Mouse (Mus musculus): ENCODE measurements around the gene Myo18b. TPM values are rescaled to one million over a fixed set of nuclear protein-coding genes. Genes with fewer than 3 reads are reported as not detected.

Gene Myo18b
- total RNA-seq, 2 experiments from 2014 or later, result 437 to 535 TPM

DNA sequence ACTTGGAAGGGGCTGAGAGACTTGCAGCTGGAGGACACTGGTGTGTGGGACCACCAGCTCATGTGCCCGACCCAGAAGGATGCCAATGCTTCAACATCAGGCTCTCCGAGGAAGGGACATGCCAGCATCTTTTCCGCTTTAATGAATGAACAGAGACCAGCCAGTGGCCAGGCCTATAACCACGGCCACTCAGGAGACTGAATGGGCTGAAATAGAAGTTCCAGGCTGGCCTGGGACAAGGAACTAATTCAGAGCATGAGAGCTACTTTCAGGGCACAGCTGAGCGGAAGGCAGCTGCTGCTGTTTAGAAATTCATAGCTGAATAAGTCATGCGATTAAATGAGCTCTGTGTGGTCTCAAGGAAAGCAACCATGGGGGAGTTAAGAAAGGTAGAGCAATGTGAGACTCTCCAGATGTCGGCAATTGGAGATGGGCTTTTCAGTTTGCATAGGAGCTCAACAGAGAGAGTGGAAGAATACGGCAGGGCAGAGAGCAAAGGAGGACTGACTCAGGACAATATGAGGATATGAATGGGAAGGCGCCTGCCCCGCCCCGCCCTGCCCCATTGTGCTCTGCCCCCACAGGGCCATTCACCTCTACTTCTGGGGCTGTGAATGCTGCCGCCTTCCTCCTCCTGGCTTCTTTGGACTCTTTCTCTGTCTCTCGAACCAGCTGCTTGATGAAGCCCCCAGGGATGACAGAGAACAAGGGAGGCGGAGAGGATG, 18.6 kb downstream of the Myo18b start:
- DNase-seq, result no peak

DNA sequence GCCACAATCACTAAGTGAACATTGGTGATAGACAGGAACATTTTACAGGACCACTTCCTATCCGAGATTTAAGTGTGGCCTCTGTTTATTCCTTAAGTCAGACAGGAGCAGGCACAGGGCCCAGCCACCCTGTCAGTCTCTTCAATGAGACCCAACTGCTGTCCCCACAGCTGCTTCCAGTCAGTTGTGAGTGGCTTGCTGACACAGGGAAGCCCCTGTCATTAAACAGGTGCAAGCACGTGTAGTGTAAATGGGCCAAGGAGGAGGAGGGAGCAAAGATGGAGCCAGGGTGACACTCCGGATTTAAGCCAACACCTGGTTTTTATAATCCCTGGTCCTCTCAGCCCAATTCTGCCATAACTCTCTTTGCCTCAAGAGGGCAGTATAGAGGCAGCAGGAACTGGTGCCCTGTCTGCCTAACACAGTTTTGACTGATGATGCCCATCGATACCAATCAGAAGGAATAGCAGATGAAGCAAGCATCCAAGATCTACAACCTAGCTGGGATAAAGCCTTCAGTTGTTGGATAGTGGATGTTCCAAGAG, 19.2 kb downstream of the Myo18b start:
- DNase-seq, result no peak

DNA sequence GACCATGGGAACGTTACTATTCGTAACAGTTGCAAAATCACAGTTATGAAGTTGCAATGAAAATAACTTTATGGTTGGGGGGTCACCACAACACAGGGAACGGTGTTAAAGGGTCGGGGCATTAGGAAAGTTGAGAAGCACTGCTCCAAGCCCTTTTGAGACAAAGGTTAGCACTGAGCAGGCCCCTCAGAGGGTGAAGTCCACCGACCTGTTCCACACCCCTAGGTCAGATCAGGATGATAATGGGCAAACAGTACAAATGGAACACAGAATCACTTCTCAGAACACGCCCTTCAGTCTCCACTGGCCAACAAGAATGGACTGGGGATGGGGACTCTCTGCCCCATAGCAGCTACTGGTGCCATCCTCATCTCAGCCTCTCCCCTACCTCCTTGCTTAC, 23.2 kb downstream of the Myo18b start:
- no peak for DNase-seq

DNA sequence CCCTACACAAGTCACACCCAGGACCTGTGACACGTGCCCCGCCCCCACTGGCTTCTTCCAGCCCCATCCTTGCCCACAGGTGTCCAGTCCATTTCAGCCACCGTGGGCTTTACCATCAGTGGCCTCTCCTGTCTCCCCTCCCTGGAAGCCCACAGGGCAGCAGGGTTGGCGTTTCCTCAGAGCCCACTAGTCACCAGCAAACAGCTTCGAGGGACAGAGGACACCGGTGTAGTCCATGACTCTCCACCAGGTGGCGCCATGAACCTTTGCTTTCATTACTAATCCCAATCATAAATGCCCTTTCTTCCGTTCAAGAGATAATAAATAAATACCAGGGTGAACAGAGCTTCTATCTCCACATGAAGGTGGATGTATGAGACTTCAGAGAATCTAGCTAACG, 25.4 kb downstream of the Myo18b start:
- DNase-seq, result no peak

DNA sequence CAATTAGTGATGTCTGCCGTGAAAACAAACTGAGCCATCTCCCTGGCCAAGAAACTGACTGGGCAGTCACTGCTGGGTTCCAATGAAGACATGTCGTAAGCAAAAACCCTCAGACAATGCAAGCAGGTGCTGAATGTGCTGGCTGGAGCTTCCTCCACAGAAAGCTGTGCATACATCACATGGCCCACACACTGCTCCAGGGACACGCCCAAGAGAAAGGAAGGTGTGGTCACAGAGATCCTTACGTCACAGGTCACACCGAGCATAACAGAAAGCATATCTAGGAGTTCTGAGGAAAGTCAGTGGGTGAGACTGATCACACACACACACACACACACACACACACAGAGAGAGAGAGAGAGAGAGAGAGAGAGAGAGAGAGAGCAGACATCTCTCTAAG, 27.5 kb downstream of the Myo18b start:
- no peak for DNase-seq

DNA sequence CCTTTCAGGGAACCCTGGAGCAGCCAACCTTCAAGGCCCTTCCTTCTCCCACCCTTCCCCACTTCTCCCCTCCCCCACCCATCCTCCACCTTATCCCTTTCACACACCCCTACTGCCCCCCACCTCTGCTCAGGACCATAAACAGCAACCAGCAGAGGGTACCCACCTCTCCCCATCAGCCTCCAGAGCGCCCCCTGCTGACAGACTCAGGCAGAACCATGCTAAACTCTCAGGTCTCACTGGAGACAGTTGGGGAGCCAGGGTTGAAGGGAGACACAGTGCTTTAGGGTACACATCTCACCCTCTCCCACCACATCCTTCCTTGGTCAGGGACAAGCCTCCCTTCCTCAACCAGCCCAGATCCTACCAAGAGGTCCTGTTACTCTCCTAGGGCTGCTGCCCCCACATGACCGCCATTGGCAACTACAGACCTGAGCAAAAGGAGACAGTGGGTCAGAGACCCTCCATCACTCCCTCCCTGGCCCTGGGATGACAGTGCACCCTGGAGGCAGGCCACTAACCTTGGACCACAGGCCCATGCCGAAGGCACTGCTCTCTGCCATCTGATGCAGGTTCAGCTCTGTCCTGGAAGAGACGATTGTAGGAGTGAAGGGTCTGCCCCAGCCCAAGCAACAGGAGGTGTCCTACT, 31.3 kb downstream of the Myo18b start:
- DNase-seq, result no peak

DNA sequence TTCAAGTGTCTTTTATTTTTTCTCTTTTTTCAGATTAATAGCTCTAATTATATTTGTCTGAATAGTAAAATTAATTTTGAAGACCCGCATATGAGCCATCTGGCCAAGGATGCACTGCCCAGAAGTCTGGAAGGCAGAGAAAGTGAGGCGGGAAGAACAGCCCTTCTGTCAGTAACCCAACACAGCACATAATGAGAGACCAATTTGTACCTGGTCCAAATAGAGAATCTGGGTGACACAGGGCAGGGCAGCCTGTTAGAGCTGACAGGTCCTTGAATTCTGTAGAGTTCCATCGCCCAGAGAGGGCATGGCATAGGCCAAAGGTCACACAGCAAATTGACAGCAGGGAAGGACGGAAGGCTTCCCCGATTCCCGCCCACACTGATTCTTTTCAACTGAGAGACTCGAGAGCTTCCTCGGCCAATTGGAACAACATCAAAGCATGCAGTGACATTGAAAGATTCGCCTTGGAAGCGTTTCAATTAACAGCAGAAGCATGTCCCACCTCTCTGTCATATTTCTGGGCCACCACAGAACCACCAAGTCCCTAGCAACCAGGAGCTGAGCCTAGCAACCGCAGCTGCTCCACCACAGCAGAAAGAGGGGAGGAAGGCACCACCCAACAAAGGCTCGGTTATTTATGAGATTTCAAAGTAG, 36.7 kb downstream of the Myo18b start:
- no peak for DNase-seq

DNA sequence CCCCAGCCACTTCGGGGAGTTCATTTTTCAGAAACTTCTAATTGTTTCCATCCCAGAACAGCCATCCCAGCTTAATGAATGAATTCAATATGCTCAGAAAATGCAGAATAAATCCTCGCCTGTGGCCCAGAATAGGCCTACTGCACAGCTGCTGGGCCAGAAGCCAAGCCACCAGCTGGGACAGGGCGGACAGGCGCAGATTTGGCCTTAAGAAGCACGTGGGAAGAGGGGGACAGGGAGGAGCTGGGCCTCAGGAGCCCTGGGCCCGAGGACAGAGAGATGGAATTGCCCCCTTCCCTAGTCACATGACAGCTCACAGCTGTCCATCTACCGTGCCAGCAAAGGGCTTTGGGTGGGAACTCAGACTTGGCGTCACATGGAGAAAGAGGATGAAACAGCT, 43.0 kb downstream of the Myo18b start:
- peak; percentile 85 for DNase-seq

DNA sequence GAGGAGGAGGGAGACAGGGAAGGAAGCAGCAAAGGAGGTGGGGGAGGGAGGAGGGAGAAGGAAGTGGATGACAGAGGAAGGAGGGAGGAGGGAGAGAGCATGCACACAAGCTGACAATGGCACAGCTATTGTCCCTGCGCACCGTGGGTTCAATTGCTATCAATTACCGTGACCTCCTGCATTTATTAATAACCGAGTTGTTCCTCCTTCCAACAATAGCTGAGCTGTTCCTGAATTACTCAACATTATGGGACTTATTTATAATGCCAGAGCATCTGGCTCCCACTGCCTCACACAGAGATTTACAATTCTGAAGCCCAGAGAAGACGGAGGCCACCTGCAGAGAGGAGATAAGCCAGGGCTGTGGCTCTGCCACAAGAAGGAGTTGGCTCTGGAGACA, 44.8 kb downstream of the Myo18b start:
- DNase-seq, result no peak

DNA sequence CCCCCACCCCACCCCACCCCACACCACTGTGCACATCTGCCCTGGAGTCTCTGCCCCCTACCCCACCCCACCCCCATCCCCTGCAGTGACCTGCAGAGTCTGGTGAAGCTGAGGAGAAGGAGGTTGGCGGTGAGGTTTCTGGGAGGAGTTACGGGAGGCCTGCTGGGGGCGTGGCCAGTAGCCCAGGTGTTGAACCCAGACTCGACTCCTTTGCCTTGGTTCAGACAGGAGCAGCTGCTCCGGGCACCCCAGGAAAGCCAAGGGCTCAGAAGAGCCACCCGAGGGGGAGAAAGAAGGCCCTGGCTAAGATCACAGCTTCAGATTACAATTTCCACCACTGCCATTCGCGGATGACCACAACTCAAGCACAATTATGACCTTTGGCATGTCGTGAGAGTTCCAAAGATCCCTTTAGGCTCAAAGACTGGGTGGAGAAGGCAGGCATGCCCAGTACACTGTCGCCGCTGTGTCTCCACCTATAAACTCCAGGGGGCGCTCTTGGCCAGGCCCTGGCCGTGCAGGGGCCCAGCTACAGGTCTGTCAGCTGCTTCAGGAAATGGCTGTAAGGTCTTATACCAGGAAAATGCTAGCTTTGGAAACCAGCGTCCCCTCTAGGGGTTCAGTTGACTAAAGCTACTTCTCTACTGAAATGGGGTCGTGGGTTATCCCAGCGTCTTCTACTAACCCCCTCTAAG, 47.4 kb downstream of the Myo18b start:
- DNase-seq, result no peak

DNA sequence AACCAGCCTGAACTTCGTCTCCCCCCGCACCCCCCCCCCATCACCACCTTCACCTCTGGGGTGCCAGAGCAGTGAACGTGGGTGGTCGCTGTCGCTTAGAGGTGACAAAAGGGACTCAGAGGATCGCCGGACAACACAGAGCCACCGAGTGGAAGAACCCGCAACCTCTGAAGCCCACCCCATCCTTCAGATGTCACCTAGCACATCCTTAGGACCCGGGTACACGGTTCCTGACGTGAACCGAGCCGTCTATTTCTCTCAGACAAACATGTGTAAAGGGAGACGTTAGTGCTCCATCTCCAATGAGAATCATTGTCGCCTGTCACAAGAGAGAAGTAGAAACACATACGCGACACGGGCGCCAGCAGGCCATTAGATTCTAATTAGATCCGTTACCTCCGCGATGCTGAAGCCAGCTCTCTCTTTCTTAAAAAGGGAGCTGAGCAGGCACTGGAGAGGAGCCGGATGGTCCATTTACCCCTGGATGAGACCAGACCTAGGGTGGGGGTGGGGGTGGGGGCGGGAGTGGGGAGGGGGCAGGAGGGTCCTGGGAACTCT, 48.1 kb downstream of the Myo18b start:
- no peak for DNase-seq

DNA sequence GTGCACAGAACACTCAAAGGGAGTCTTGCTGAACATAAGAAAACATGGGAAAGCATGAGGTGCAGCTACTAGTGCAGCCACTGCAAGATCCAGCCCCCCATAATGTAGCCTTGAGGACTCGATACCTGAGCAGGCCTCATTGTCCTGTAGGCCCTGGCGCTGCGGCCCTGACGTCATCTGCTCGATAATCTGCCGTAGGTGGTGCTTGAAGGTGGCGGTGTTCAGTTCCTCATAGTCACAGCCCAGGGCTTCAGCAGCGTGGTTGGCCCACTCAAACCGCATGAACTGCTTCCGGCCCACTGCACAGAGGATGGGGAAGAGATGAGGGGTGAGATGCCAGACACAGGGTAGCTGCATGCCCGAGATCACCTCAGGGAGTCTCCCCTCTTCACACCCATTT, 50.0 kb downstream of the Myo18b start:
- no peak for DNase-seq

DNA sequence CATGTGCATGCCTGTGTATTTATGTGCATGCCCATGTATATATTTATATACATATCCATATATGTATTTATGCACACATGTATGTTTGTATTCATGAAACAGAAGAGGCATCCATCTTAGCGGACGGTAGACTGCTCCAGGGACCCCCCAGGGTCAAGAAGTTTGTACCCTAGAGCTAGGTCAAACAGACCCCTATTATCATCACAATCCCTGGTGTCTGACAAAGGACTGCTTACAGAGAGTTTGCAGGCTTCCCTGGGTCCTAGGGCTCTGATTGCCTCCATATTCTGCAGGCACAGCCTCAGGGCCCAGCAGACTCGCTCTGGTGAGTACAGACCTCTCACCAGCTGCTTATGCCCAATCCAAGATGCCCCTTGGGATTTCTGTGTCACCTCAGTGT, 51.7 kb downstream of the Myo18b start:
- DNase-seq, result no peak

DNA sequence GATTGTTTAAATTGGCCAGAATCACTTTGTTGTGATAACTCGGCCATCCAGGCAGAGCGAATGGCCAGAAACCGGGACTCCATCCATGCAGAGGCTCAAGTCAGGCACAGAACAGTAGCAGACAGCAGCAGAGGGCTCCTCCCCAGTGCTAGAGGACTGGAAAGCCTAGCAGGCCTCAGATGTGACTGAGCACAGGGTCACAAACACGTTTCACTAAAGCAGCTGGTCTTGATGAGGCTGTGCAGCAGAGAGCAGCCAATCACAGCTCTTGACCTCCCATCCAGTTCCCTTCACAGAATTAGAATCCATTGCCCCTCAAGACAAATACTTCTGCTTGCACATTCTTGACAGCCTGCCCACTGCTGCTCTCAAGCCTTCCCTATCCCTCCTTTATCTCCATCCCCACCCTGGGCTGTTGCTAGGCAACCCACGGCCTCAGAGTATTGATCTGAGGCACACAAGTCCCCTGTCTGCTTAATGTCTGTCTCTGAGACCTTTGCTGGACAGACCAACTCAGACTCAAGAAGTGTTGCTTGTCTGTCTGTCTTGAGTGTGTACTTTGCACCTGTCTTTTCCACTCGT, 52.4 kb downstream of the Myo18b start:
- no peak for DNase-seq

DNA sequence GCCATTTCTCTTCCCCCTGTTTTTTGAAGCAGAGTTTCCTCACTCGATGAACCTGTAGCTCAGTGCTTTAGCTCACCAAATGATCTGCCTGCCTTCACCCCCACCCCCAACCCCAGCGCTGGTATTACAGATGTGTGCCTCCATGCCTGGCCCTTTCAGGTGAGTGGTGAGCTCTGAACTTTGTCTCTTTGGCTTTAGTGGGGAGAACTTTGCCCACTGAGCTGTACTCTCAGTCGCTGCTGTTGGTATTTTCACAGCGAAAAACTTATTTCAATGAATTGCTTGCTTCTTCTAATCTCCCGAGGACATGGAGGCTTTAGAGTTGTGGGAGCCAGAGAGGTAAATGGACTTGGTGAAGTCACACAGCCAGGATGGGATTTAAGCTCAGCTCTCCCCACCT, 53.5 kb downstream of the Myo18b start:
- DNase-seq, result no peak

DNA sequence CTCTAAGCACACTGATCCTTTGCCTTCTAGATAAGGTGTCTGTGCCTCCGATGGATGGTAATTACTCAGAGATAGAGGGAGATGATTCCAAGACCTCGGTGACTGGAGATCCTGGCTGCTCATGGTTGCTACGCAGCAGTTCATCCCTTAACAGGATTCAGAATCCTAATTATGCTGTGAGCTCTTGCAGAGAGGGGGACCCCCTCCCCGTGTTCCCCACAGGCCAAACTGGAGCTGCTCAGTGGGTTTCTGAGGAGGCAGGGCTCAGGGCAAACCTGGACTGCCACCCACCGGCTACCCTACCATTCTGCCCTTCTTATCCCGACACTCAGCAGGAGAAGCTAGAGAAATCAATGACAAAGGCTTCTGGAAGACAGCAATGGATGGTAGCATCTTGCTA, 54.3 kb downstream of the Myo18b start:
- no peak for DNase-seq

DNA sequence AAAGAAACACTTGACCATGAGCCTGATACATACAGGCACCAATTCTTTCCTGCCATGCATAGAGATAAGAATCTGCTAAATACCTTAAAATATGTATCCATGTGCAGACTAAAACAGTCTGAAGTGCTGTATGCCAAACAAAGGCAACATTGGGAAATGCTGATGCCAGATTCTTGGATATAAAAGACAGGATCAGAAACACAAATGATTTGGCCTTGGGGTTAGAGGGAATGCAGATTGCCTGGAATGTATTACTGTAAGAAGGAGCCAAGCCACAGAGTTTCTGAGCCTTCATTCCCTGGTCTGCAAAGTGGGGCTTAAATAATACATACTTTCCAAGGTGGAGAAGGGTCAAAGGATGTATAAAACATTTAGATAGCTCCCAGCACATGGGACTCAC, 61.3 kb downstream of the Myo18b start:
- no peak for DNase-seq

DNA sequence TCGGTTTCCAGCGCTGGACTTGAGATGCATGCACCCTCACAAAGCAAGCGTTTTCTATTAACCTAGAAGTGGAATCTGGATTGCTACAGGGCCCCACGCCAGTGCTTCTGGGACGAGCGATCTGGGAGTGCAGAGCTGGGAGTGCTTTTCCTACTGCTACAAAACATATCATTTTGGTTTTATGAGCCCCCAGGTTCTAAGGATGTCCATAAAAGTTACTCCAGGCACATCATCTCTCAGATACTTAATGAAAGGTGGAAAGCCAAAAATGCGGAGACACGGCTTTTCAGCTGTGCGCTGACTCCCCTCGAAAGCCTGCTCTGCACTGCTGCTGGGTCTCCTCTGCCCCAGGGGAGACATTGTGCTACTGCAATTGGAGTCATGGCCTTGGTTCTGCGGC, 62.3 kb downstream of the Myo18b start:
- DNase-seq, result no peak

DNA sequence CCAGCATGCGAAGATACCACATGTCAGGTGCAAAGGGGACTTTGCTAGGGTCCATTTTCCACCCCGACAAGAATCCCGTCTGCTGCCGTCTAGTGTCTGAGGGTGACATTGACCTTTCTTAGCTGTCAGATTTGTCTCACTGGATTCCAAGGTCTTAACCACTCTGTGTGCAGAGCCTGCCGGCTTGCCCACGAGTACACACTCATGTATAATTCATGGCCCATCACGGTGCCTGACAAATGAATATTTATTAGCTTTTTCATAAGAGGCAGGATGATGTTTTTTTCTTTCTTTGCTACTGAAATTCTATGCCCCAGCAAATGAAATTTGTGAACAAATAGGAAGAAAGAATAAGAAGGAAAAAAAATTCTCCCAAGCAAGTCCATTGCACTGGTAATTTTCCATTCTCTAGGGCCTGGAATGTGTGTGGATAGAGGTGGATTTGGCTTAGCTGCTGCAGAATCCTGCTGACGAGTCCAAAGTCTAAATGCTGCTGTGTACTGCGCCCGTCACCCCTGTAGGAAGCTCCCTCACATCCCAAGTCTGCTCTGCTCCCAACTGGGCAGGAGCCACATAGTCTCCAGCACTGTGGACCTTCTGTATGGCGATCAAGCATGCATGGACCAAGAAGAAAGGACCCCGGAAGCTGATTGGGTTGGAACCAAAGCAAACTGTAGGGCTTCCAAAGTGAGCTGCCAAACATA, 70.9 kb downstream of the Myo18b start:
- no peak for DNase-seq

DNA sequence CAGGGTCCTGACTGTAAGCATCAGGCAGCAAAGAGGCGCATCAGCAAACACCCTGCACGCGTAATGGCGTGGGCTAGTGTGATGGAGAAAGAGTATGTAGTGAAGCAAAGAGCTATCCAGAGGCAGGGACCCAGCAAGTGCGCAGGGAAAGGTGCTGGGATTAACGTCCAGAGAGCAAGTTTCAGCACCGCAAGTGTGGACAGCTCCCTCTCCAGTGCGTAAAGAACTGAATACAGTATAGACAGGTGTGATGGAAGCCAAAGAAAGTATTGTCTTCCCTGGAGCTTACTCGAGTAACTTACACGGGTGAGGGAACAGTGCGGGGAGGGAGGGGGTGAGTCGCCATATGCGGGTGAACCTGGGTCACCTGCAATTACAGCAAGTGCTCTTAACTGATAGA, 71.8 kb downstream of the Myo18b start:
- no peak for DNase-seq

DNA sequence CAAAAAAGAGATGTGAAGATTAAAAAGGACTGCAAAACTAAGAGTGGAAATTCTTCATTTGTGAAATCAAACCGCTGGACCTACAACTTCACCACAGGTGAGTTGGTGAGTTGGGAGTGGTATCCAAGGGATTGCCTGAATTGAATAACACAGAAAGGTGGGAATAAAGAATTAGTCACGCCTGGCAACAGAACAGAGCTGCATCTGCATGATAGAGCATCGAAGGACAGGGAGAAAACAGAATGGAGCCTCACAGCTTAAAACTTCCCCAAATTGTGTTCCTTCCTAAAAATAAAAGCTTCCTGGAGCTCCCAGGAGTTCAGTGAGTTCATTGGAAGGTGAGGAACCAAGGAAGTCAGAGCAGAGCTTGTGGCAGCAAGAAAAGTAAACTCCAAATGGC, 73.7 kb downstream of the Myo18b start:
- no peak for DNase-seq
